Mouse (Mus musculus): ENCODE results near the gene Fbxo47. TPM values are rescaled to one million over a fixed set of nuclear protein-coding genes. Genes with fewer than 3 reads are reported as not detected.

Gene Fbxo47
- total RNA-seq, 2 experiments from 2014 or later = 1.2 to 1.8 TPM

DNA sequence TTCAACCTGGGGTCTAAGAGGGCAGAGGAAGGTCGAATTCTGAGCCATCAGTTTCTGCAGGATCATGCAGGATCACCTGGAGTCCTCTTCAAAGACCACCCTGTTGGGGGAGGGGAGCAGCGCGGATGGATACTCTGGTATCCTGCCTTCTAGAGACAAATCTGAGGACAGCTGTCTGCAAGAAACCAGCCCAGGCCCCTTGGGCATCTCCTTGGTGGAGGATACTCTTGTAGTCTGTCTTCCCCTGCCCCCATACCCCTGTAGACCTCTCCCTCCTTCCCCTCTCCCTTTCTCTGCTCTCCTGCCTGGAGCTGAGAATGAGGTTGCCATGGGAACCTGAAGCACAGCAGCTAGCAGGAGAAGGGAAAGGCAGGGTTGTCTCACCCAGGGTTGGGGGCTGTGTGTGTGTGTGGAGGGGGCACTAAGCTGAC lies 71.4 kb downstream of the Fbxo47 start:
- peak; percentile 46 to 61 for DNase-seq (ENCODE audit: low spot score in 2 of 2)
- Histone ChIP-seq H3K4me3 (peak overlapping the region; percentile 44), H3K27ac (peak overlapping the region; percentile 93)
- no peak for TF ChIP-seq CTCF (conservative IDR thresholded peaks at IDR 0.05)

GRCm38 (mm10) chr11:97811569-97812362 lies 72.2 kb downstream of the Fbxo47 start:
- TF ChIP-seq CTCF (conservative IDR thresholded peaks at IDR 0.05) = no peak
- DNase-seq (ENCODE audit: low spot score in 2 of 2) = no peak
- peak overlapping the region; percentile 44; the same call in 1 of the 2 replicates for H3K4me3 ChIP-seq
- peak overlapping the region; percentile 93 for H3K27ac ChIP-seq

- no peak for DNase-seq (ENCODE audit: low spot score in 2 of 2)
- Histone ChIP-seq H3K27ac (no peak overlapping the region; the same call in 1 of the 2 replicates), H3K4me3 (no peak overlapping the region)
- no peak for TF ChIP-seq CTCF (conservative IDR thresholded peaks at IDR 0.05)
Observed at GRCm38 (mm10) chr11:97810970-97811369, 73.0 kb downstream of the Fbxo47 start.

- no peak for DNase-seq (ENCODE audit: low spot score in 2 of 2)
- H3K27ac ChIP-seq = peak overlapping the region; percentile 8; the same call in 1 of the 2 replicates
- no peak overlapping the region for H3K4me3 ChIP-seq
- TF ChIP-seq CTCF (conservative IDR thresholded peaks at IDR 0.05) = no peak
Observed at GRCm38 (mm10) chr11:97810356-97810755, 73.6 kb downstream of the Fbxo47 start.

- no peak for DNase-seq (ENCODE audit: low spot score in 2 of 2)
- TF ChIP-seq CTCF (conservative IDR thresholded peaks at IDR 0.05) = no peak
- no peak overlapping the region for H3K4me3 ChIP-seq
- H3K27ac ChIP-seq = peak overlapping the region; percentile 62
Observed at GRCm38 (mm10) chr11:97809235-97810121, 74.5 kb downstream of the Fbxo47 start.

GRCm38 (mm10) chr11:97808621-97809234 lies 75.2 kb downstream of the Fbxo47 start:
- Histone ChIP-seq H3K4me3 (no peak overlapping the region), H3K27ac (peak overlapping the region; percentile 62)
- no peak for TF ChIP-seq CTCF (conservative IDR thresholded peaks at IDR 0.05)
- DNase-seq (ENCODE audit: low spot score in 2 of 2) = no peak

DNA sequence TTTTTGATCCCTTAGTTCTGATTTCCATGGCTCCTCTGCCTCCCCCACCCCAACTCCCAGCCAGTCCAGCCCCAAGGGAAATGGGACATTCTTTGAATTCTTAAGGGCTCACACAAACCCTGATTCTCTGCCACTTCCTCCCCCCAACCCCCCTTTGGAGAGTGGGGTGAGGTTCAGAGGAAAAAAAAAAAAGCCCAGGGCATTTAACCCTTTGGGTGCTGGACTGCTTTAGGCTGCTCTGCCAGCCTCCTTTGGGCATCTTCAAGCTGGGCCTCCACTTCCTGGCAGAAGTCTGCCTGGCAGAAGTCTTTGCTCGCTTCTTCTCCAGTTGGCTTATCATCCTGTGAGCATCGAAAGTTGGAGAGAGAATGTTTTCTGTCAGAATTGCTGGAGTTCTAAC lies 75.9 kb downstream of the Fbxo47 start:
- Histone ChIP-seq H3K4me3 (no peak overlapping the region), H3K27ac (peak overlapping the region; percentile 62; the same call in 1 of the 2 replicates)
- no peak for TF ChIP-seq CTCF (conservative IDR thresholded peaks at IDR 0.05)
- no peak for DNase-seq (ENCODE audit: low spot score in 2 of 2)

DNA sequence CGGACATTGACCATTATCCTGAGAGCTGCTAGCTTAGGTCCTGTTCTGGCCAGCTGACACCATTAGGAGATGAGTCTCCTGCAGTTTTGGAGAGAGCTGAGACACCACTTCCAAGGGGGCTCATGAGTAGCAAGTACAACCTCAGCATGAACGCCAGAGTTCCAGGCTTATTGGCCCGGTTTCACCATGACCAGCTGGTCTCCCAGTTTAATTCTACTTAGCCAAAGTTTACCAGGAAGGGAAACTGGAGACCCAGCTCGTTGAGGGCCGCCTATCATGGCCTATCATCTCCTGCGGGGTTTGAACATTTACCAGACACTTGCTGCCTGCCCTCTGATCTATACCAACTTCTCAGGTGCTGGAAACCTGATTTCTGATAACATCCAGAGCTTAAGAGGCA lies 76.3 kb downstream of the Fbxo47 start:
- Histone ChIP-seq H3K4me3 (no peak overlapping the region), H3K27ac (peak overlapping the region; percentile 62; the same call in 1 of the 2 replicates)
- TF ChIP-seq CTCF (conservative IDR thresholded peaks at IDR 0.05) = no peak
- no peak for DNase-seq (ENCODE audit: low spot score in 2 of 2)

- TF ChIP-seq CTCF (conservative IDR thresholded peaks at IDR 0.05) = no peak
- H3K27ac ChIP-seq = peak overlapping the region; percentile 74
- DNase-seq (ENCODE audit: low spot score in 2 of 2) = no peak
- H3K4me3 ChIP-seq = no peak overlapping the region
Observed at GRCm38 (mm10) chr11:97806613-97806964, 77.4 kb downstream of the Fbxo47 start.

DNA sequence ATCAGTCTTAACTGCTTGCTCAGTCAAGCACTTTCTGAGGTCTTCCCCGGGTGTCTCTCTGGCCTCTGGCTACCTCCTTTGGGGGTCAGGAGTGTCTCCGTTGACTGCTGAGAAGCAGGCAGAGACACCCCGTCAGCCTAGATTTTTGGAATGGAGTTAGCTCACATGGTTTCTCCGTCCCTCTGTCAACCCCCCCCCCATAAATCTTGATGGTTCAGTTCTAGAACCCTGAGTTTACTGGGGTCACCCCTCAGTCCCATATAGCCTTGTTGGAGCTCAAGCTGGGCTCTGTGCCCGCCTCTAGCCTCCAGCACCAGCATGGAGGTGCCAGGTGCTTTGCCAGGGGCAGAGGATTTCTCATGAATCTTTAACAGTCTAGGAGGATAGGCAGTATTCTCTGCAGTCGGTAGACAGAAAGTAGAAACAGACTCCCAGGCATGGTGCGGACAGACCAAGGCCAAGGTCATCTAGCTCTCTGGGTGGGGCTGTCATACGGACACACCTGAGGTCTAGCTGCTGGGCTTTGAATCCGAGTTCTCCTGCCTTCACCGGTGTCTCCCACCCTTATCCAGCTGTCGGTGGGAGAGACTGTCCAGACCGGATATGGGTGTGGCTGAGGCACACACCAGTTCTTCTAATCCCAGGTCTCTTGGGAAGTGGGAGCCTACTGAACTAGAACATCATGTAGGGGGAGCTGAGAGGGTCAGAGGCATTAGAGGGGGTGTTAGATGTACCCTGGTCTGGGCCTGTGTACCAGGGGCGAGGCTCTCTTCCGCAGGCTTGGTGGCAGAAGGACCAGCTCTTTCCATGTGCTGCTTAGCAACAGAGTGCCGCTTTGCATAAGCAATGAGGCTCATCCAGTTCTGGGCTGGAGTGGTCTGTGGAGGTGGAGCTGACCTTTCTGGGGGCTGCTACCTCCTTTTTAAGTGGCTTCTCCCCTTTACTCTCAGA lies 78.0 kb downstream of the Fbxo47 start:
- Histone ChIP-seq H3K4me3 (peak overlapping the region; percentile 32; the same call in 1 of the 2 replicates), H3K27ac (peak overlapping the region; percentile 74)
- TF ChIP-seq CTCF (conservative IDR thresholded peaks at IDR 0.05) = no peak
- DNase-seq (ENCODE audit: low spot score in 2 of 2) = no peak

DNA sequence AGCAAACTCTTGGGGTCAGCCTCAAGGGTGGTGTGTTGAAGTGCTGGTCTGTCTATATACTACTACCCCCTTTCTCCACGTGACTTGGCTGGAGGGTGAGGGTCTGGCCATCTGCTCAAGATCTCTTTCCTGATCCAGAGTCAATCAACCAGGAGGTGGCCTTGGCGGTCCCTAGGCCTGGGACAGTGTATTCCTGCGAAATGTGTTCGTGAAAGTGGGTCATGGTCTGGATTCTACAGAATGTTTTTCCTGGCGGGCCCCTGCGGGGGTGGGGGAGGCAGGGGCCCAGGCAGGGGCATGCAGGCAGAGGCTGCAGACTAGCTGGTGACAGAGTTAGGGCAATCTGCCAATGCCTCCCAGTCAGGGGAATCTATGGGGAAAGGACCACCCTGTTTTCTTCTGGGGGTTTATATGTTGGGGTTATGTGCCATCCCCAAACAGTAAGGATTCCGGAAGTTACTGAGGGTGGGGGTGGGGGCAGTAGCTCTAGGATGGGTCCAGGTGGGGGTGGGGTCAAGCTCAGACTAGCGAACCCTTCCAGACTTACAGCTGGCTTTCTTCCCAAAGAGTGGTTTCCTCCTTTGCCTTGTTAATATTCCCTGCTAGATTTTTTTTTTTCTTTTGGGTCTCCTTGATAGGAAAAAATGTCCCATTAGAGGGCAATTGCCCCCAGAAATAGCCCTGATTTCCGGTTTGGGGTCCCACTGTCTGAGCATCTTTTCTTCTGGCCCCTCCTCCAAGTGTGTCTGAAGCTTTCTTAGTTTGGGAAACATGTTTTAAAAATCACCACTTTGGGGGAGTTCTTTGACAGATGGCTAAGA lies 78.9 kb downstream of the Fbxo47 start:
- H3K27ac ChIP-seq = peak overlapping the region; percentile 74; the same call in 1 of the 2 replicates
- H3K4me3 ChIP-seq = no peak overlapping the region
- TF ChIP-seq CTCF (conservative IDR thresholded peaks at IDR 0.05) = no peak
- DNase-seq (ENCODE audit: low spot score in 2 of 2) = no peak
